Mouse (Mus musculus) frontal cortex, postnatal 25 days (tissue): ENCODE results near the gene Ccdc167.
A peak's percentile ranks its signal among the peaks of the same experiment; 100 is the strongest.

Experiments used
- DNase-seq, 2 experiments: peaks; one replicate each; pipeline ENCODE4 v3.0.0; 2022; ENCODE audit warnings: low spot score in 2 of 2

The Ccdc167 gene

DNA sequence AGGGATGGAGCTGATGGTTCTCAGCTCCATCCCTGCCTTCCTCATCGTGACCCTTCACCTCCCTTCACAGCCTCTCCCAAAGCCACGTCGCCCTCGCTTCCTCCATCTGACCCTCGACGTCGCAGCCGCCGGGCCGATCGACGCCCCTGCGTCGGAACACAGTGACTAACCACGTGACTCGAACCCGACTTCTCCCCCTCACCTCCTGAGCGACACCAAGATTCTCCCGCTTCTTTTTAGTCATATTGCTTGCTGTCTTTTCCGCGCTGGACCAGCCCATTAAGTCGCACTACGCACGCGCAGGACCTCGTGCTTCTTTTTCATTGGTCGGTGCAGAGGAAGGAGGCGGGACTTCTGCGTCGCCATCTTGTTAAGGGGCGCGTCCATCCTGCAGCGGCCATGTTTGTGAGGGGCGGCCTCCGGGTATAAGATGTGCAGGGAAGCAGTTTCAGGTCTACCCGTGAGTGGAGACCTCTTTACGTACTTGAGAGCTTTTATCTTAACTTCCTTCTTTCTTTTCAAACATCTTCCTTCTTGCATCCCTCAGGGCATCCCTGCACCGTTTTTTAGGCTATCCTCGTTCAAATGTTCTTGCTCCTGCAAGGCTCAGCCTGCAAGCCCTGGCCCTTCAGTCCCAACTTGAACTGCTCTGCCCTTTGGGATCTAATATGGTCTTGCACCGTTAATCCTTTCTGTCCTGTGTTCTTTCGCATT lies at the start of gene Ccdc167:
Gene Ccdc167, minus strand, starts transcription at position 313 of the 714 bp plus-strand sequence.
- peak; percentile 93 to 95 for DNase-seq

- DNase-seq = no peak
Observed at GRCm38 (mm10) chr17:29765380-29765779, 48.5 kb upstream of the Ccdc167 start.

- DNase-seq = peak in 1 of 2 experiments; percentile 12
Observed at GRCm38 (mm10) chr17:29762551-29762950, 45.7 kb upstream of the Ccdc167 start.

- DNase-seq = no peak
Observed at GRCm38 (mm10) chr17:29761938-29762337, 45.1 kb upstream of the Ccdc167 start.

- no peak for DNase-seq
Observed at GRCm38 (mm10) chr17:29760404-29761375, 43.8 kb upstream of the Ccdc167 start.

DNA sequence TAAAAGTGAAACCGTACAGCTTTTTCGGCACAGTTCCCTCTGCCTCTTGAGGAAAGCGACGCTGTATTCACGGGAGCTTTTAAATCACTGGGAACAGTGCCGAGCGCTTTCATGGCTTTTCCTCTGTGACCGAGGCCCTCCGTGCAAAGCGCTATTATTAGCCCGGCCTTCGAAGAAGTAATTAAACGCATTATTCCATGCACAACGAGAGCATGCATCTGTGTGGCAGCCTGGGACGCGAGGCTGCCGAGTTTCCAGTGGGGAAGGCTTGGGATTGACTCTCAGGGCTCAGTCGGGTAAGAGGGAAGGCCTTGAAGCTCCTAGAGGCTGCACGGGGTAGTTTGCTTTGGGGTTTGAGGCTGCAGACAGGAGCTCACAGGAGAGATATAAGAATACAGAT lies 43.1 kb upstream of the Ccdc167 start:
- peak; percentile 10 to 14 for DNase-seq

DNA sequence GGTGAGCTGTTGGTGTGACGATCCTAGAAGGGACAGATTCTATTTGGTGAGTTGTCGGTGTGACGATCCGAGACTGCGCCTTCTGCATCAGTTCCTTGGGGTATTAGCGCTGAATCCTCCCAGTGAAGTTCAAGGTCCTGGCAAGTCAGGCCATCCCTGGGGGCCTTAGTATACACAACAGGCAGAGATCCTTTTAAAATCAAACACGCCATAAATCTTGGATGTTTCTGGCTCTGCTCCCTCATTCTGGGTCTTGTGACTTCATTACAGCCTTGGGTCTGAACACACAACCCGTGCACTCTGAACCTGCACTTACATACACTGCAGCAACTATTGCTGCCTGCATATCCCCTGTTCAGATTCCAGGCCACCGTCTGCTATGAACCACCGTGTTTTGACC lies 39.5 kb upstream of the Ccdc167 start:
- no peak for DNase-seq

DNA sequence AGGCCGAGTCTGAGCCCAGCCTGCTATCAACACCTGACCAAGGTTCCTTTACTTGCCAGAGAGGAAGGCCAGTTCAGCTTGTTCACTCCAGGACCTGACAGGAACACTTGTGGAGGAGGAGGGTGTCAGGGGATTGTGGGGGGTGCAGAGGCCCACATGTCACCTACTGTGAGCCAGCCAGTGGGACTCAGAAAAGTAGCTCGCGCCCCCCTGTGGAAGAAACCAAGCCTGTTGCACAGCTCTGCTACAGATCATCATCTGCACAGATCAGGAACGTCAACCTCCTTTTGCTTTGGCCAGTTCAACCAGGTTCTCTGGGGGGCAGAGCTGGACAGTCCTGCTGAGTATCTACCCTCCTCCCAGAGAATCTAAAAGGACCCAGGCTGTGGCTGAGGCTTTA lies 37.7 kb upstream of the Ccdc167 start:
- no peak for DNase-seq

DNA sequence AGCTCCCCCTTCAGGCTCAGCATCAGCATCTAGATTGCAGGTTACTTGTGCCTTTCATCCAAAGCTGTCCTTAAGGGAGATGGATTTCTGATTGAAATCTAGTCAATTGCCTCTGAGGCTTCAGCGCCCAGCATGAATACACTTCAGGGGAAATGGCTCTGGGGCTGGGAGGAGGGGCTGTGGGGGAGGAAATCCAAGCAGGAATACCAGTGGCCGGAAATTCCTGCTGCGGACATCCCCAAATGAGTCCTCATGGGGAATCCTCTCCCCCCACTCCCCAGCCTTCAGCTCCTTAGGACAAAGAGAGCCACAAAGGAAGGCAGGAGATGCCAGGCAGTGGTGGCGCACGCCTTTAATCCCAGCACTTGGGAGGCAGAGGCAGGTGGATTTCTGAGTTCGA lies 30.6 kb upstream of the Ccdc167 start:
- no peak for DNase-seq

GRCm38 (mm10) chr17:29737849-29738804 lies 21.3 kb upstream of the Ccdc167 start:
- peak; percentile 19 to 30 for DNase-seq

- DNase-seq = no peak
Observed at GRCm38 (mm10) chr17:29736448-29737014, 19.7 kb upstream of the Ccdc167 start.

DNA sequence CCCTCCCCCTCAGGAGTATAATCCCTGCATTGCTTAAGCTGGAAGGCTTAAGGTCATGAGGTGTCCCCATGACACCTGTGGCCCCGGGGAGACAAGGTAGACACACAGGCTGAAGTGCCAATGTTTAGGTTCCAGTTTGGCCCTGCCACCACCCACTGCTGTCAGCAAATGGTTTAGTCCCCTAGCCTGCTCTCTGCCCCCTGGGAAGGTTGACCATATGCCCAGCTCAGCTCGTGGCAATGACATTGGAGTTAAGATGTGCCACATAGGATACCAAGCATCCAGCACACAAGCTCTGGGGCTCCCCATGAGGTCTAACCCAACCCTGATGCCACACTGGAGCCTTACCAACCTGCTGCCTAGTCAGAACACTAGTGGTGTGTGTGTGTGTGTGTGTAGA lies 15.7 kb upstream of the Ccdc167 start:
- DNase-seq = no peak

- no peak for DNase-seq
Observed at GRCm38 (mm10) chr17:29731953-29732325, 15.1 kb upstream of the Ccdc167 start.

DNA sequence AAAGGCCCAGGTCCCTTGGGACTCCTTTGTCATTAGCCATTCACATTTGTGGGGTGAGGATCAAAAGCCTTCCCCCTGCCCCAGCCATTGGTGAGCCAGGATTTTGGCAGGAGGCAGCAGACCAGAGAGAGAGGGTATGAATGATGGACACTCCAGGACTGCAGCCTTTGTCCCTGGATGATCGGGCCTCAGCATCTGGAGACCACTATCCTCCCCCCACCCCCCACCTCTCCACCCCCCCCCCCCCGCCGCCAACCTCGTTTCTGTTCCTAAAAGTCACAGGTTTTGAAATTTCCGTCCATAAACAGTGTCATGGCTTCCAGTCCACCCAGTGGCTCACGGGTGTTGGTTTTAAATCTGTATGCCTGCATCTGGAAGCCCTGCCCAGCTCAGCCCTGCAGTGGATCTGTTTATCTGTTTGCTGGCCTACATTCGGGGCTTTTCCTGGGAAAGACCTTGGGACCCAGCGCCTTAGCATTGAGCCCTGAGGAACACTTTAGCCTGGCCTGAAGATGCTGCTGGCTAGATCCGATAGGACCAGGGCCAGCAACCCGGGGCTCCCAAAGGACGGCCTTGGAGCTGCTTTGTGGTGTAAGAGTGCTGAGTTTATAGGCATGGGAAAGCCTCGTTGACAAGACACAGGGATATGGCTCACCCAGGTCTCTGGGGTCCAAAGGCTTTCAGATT lies 14.6 kb upstream of the Ccdc167 start:
- no peak for DNase-seq

- no peak for DNase-seq
Observed at GRCm38 (mm10) chr17:29730510-29731265, 13.8 kb upstream of the Ccdc167 start.

DNA sequence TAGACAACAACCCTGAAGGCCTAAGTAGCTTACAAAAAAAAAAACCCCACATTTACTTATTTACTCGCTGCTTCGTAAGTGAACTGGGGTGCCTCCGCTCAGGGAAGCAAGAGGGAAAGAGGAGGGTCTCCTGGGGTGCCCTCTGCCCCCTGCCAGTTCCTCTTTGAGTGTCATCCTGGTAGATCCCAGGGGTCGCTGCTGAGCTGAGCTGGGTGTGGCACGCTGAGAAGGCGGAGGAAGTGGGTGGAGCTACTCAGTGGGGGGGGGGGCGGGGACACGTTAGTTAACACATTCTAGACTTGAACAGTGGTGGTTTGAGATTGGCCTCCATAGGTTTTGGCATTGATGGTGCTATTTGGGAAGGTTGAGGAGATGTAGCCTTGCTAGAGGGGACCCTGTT lies 11.2 kb upstream of the Ccdc167 start:
- no peak for DNase-seq

DNA sequence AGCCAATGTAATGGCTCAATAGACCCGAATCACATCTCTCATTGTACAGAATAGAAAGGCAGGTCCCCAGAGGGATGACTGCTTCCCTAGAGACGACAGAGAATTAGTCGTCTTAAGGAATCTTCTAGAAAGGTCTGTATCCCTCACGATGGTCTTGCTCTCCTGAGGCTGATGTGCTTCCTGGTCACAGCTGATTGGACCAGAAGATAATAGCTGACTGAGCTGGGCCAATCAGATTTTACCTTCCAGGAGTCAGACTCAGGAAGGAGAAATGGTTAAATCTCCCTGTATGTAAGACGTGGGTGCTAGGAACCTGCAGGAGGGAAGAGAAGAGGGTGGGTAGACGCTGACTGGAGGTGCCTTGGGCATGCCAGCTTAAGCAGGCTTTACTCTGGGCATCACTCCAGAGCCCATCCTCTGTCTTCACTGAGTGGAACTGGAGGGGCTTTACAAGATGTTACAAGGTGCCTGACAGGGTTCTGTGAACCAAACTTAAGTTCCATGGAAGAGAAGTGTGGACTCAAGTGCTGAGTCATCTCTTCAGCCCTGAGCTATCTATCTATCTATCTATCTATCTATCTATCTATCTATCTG lies 8.3 kb upstream of the Ccdc167 start:
- DNase-seq = no peak

DNA sequence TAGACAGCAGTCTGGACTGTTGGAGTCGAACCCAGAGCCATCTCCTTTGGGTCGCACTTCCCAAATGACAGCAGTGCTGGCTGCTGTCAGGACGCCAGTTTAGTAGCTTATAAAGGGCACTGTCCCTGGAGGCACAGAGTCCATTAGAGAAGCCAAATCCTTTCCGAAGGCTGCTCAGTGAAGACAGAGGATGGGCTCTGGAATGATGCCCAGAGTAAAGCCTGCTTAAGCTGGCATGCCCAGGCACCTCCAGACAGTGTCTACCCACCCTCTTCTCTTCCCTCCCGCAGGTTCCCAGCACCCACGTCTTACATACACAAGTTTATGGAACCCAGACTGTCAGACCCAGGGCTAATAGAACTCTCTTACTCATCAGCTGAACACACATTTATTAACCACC lies 7.8 kb upstream of the Ccdc167 start:
- no peak for DNase-seq

GRCm38 (mm10) chr17:29720755-29721365 lies 4.0 kb upstream of the Ccdc167 start:
- DNase-seq = no peak
